Mouse (Mus musculus) liver (tissue): ENCODE results near the gene Prss8.
"Not testable (repeated sequence)": the region's sequence is repeated elsewhere in the genome, so short reads cannot be mapped to it uniquely, and the experiment has no call there.

Experiments used
- DNase-seq: peaks from one replicate; pipeline ENCODE4 v3.0.0-alpha.2; 2020; ENCODE audit warnings: mixed read lengths

Gene Prss8

DNA sequence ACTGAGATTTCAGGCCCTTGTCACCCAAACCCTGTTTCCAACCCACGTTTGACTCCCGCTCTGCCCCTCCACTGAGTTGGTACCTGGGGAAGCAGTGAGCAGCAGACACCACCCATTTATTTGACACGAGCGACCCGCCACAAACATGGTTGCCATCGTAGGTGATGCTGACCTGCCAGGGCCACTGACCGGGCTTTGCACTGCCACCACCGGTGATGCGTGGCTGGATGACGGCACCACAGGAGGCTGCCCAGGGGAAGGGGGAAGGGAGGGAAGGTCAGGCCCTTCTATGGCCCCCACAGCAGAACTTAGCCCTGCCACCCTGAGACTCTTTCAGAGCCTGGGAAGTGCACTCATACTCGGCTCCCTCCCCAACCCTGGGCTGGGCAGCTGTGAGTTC, 2.2 kb downstream of the Prss8 start:
- no peak for DNase-seq

DNA sequence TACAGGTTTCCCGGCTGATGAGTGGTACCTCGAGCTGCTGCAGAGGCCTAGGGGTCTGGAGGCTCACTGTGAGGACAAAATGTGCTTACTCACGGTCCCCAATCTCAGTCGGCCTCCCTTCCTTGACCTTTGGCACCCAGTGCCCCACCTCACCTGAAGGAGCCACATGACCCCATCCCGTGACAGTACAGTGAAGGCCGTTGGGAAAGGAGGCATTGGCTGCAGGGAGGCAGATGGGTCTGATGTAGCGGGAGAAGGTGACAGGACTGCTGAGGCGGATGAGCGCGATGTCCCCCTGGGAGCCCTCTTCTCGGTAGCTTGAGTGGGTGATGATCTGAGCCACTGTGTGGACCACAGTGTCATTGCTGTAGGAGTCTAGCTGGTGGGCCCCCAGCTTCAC, 3.1 kb downstream of the Prss8 start:
- DNase-seq = no peak

GRCm38 (mm10) chr7:127926066-127926465, 3.8 kb downstream of the Prss8 start:
- no peak for DNase-seq

- DNase-seq = no peak
Observed at GRCm38 (mm10) chr7:127925252-127925651, 4.7 kb downstream of the Prss8 start.

- DNase-seq = no peak
Observed at GRCm38 (mm10) chr7:127923714-127924113, 6.2 kb downstream of the Prss8 start.

- no peak for DNase-seq
Observed at GRCm38 (mm10) chr7:127922451-127923275, 7.2 kb downstream of the Prss8 start.

GRCm38 (mm10) chr7:127921516-127921915, 8.4 kb downstream of the Prss8 start:
- peak; percentile 58 for DNase-seq

DNA sequence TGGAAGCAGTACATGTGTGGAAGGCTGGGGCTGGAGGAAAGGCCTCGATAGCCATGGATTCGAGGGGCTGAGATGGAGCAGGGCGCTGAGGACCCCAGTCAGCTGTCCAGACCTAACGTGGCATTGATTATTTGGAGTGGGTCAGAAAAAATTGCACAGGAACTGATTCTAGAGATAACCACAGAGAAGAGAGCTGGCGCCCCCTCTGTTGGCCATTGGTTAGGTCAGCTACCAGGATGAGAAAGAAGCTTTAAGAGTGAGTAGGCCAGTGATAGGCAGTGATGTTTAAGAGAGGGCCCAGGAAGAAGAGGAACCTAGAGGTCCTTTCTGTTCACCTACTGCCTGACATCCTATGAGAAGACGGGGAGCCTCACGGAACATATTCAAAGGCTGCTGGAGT, 10.6 kb downstream of the Prss8 start:
- DNase-seq = peak; percentile 47

DNA sequence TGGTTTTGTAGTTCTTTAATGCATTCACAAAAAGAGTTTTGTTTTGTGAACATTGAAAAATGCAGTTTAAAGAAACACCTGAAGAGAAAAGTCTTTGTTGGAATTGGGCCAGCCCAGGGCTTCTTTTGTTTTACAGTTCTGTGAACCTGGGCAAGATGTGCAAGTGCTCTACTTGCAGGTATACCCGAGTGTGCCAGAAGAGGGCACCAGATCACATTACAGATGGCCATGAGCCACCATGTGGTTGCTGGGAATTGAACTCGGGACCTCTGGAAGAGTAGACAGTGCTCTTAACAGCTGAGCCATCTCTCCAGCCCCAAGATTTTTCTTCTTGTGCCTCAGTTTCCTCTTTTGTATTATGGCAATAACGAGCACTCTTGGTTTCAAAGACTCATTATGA, 11.7 kb downstream of the Prss8 start:
- DNase-seq = peak; percentile 72

DNA sequence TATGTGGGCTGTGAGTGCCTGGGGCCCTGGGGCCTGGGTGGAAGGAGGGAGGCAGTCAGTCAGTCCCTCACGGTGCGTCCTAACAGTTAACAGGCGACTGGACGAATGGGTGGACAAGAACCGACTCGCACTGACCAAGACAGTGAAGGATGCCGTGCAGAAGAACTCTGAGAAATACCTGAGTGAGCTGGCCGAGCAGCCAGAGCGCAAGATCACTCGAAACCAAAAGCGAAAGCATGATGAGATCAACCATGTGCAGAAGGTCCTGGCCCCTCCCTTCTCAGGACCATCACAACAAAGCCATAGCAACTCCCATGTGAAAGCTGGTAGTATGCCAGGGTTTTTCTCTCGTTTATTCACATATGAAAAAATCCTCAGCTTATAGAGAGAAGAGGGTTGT, 14.6 kb downstream of the Prss8 start:
- DNase-seq = no peak

DNA sequence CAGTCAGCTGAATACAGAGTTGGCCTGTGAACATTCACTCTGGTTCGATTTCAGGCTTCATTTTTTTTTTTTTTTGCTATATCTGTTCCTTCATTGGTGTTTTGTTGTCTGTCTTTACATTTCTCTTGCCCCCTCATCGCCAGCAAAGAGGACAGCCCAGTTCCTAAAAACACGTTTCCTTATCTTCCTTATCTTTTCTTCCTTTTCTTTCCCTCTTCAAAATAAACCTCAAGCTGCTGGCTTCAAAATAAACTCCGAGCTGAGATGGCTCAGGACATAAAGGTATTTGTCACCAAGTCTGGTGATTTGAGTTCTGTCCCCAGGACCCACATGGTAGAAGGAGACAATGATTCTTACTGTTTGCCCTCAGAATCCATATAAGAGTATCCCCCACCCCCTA, 17.0 kb downstream of the Prss8 start:
- no peak for DNase-seq

DNA sequence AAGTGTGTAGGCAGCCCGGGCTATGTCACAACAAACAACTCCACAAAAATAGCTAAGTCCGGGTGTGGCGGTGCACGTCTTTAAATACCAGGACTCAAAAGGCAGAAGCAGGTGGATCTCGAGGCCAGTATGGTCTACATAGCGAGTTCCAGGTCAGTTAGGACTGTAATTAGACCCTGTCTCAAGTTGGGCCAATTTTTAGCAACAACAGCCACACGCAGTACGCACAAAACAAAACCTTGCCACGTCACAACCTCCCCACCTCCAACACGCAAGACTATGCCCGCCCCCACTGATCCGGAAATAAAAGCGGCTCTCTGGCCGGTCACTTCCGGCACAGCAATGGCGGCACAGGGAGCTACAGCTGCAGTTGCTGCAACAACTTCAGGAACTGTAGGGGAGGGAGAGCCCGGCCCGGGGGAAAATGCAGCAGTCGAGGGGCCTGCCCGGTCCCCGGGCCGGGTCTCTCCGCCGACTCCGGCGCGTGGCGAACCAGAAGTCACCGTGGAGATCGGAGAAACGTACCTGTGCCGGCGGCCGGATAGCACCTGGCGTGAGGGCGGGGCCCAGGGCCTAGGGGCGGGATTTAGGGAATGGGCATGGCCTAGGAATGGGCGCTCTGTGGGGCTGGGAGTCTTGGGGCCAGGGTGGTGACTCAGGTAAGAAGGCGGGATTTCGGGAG, 17.6 kb downstream of the Prss8 start, which contains the start of gene Kat8:
Gene Kat8, plus strand, starts transcription at position 327 of the 682 bp plus-strand sequence.
- peak; percentile 93 for DNase-seq

GRCm38 (mm10) chr7:127908656-127909055, 21.2 kb downstream of the Prss8 start:
- no peak for DNase-seq

GRCm38 (mm10) chr7:127907939-127908338, 22.0 kb downstream of the Prss8 start:
- DNase-seq = no peak

DNA sequence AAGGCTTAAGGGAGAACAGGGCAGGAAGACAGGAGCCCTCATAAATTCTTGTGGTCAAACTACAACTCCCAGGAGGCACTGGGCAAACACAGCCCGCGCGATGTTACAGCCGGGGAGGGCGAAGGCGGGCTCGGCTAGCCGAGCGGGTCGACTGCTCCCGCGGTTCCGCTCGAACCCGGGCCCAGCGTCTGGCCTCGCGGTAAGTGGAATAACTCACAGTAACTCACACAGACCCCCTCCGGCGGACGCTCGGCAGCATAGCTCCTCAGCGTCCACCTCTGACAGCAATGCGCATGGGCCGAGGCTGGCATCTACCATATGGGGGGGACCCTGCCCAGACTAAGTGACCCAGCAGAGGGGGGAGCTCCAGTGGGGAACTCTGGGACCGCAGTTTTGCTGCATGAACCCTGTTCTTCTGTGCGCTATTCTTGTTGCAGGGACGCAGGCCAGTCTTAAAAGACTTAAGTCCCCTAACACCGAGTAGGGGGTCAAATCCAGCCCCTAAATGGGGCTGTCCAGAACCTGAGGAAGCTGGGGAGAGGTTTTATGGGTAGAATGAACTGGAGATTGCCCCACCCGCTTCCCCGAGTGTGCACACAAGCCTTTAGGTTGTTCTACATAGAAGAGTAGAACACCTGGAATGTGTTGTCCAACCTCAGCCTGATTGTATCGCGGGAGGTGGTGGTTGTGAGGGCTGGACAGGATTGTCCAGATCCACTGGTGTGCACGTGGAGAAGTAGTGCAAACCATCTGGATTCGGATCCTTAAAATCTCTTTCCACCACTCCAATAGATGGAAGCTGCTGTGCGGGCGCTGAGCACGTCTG, 25.7 kb downstream of the Prss8 start, which contains the start of gene Bckdk:
Gene Bckdk, plus strand, starts transcription at position 112 of the 826 bp plus-strand sequence.
- DNase-seq = peak; percentile 82

- DNase-seq = no peak
Observed at GRCm38 (mm10) chr7:127901772-127902171, 28.1 kb downstream of the Prss8 start.

- DNase-seq = peak; percentile 32
Observed at GRCm38 (mm10) chr7:127899997-127900396, 29.9 kb downstream of the Prss8 start.

- DNase-seq = peak; percentile 81
Observed at GRCm38 (mm10) chr7:127898179-127898956, 31.5 kb downstream of the Prss8 start.

- DNase-seq = no peak
Observed at GRCm38 (mm10) chr7:127897542-127897941, 32.4 kb downstream of the Prss8 start.

DNA sequence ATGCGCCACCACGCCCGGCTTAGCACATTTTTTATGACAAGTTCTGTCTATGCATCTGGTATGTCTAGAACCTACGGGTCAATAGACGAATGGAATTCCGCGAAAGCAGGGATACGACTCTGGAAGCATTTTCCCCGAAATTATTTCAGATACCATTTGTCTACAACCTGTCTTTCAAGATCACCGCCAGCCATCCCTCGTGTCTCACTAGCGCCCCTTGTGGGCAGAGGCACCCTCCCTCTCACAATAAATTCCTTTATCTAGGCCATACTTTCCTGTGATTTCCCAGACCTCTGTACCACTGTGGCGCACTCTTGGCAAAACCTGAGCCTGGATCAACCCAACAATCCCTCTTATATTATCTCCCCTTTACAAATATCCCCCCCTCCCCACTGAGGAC, 33.5 kb downstream of the Prss8 start:
- DNase-seq = peak; percentile 82

GRCm38 (mm10) chr7:127895891-127896290, 34.0 kb downstream of the Prss8 start:
- not testable (repeated sequence) for DNase-seq

GRCm38 (mm10) chr7:127895442-127895841, 34.5 kb downstream of the Prss8 start, which contains the start of the genes Gm21974 and Vkorc1:
Gm21974 (minus strand) TSS chr7:127895454.
Vkorc1 (minus strand) TSS chr7:127895617.
- DNase-seq = peak; percentile 96
